Mouse (Mus musculus) G1E (cell line): ENCODE results near the gene Plekhm2. TPM values are rescaled to one million over a fixed set of nuclear protein-coding genes. Genes with fewer than 3 reads are reported as not detected.

Source experiments
- ATAC-seq: 2 replicates; pipeline ENCODE4 v1.8.0; 2016; ENCODE audit warnings: mild to moderate bottlenecking; ENCODE audit not compliant: insufficient number of reproducible peaks, poor library complexity, low FRiP score, severe bottlenecking; ENCODE audit errors: extremely low read depth
- DNase-seq: peaks from one replicate; pipeline ENCODE4 v3.0.0; 2012; ENCODE audit warnings: low spot score
- H3K27me3 ChIP-seq: 2 replicates; pipeline ENCODE4 v1.6.1; 2012; ENCODE audit warnings: mild to moderate bottlenecking, low read length, inconsistent platforms; ENCODE audit not compliant: insufficient read depth
- H3K36me3 ChIP-seq: replicated peaks from 2 replicates; pipeline ENCODE3; 2012; ENCODE audit warnings: mild to moderate bottlenecking, inconsistent platforms
- H3K4me1 ChIP-seq: 2 replicates; pipeline ENCODE4 v1.6.1; 2012; ENCODE audit warnings: low read depth, low read length, inconsistent platforms, mixed read lengths; ENCODE audit not compliant: insufficient read depth
- H3K4me3 ChIP-seq: 2 replicates; pipeline ENCODE4 v1.5.1; 2012; ENCODE audit warnings: low read depth, mild to moderate bottlenecking, inconsistent platforms, low read length, moderate library complexity, mixed read lengths
- H3K9me3 ChIP-seq: replicated peaks from 2 replicates; pipeline ENCODE4 v1.6.1; 2012; ENCODE audit warnings: inconsistent platforms
- CTCF ChIP-seq: IDR thresholded peaks from 2 replicates; pipeline ENCODE4 v1.5.1; 2012; ENCODE audit warnings: low read depth, low read length, inconsistent platforms, mixed read lengths
- GATA1 ChIP-seq: IDR thresholded peaks from 2 replicates; pipeline ENCODE4 v1.6.1; 2012; ENCODE audit warnings: borderline replicate concordance, low read length, inconsistent platforms, mixed read lengths
- GATA2 ChIP-seq: IDR thresholded peaks from 2 replicates; pipeline ENCODE4 v1.6.1; 2012; ENCODE audit warnings: low read depth, low read length, inconsistent platforms, borderline replicate concordance
- POLR2AphosphoS5 ChIP-seq: IDR thresholded peaks from 2 replicates; pipeline ENCODE4 v1.6.1; 2012; ENCODE audit warnings: low read depth, low read length, inconsistent platforms; ENCODE audit not compliant: insufficient replicate concordance
- TAL1 ChIP-seq: conservative IDR thresholded peaks from 2 replicates; pipeline ENCODE4 v1.6.1; 2012; ENCODE audit warnings: low read depth, low read length, inconsistent platforms, mixed read lengths
- polyA plus RNA-seq: library from polyadenylated mRNA; stranded (reverse); fragments of >175 nt; gene quantifications from 2 replicates; pipeline ENCODE4 v1.2.3, GENCODE M21; 2012
- total RNA-seq, 2 experiments: library from RNA; stranded (forward) in 1 of 2; stranded (reverse) in 1 of 2; fragments of 200-1000 nt in 1 of 2; fragments of >200 nt in 1 of 2; fragmentation: Nextera tagmentation in 1 of 2; gene quantifications; 2 replicates each; pipeline ENCODE4 v1.2.3; 2014 to 2017

Gene Plekhm2
- total and polyA plus RNA-seq, 3 experiments, result 8.3 to 29.0 (median 20.0) TPM

DNA sequence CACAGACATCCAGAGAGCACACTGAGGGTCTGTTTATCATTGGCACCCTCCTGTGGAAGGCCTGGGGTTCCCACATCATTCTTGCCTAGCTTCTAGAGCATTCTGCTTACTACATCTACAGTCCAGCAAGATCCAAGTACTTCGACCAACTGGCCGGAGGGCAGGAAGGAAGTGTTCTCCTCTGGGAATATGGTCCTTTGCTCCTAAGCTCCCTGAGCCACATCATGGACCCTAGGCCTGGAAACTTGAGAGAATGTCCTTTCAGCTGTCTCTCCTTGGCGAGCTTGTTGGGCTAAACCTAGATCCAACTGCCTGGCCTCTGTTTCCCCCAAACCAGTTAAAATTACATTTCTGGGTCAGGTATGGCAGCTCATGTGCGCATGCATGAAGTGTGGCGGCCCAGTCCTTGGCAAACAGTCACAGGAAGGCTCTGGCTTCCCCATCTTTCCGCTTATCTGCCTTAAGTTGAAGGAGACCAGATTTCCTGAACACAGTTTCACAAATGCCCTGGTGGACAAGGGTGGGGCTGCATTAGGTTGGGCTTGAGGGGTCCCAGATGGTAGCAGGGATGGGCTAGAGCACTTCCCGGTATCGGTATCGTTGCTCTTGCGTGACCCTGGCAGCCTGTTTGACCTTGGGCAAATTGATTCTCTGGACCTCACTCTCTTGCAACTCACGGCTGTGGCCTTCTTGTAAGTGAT lies 62.0 kb downstream of the Plekhm2 start:
- TF ChIP-seq POLR2AphosphoS5, result no peak
- TF ChIP-seq TAL1, result no peak
- TF ChIP-seq GATA2, result no peak
- TF ChIP-seq GATA1, result no peak
- no peak for TF ChIP-seq CTCF
- ATAC-seq, result no peak
- no peak for DNase-seq
- Histone ChIP-seq H3K4me1 (no peaks in the 10 kb centered on the region), H3K36me3 (no peaks in the 10 kb centered on the region), H3K4me3 (no peak overlapping the region), H3K27me3 (peaks cover 56% of the 10 kb centered on the region), H3K9me3 (no peaks in the 10 kb centered on the region; the same call in 1 of the 2 replicates)

GRCm38 (mm10) chr4:141601148-141601862 lies 63.4 kb downstream of the Plekhm2 start:
- no peak for ATAC-seq
- no peak overlapping the region for H3K4me3 ChIP-seq
- H3K9me3 ChIP-seq, result no peaks in the 10 kb centered on the region; the same call in 1 of the 2 replicates
- no peak for TF ChIP-seq CTCF
- no peak for TF ChIP-seq POLR2AphosphoS5
- no peak for TF ChIP-seq GATA1
- no peak; the same call in 1 of the 2 replicates for TF ChIP-seq TAL1
- TF ChIP-seq GATA2, result no peak
- H3K27me3 ChIP-seq, result peaks cover 63% of the 10 kb centered on the region
- no peak for DNase-seq
- H3K4me1 ChIP-seq, result no peaks in the 10 kb centered on the region
- no peaks in the 10 kb centered on the region for H3K36me3 ChIP-seq

GRCm38 (mm10) chr4:141600364-141600763 lies 64.3 kb downstream of the Plekhm2 start:
- TF ChIP-seq GATA2, result no peak
- no peak for TF ChIP-seq CTCF
- TF ChIP-seq GATA1, result no peak
- TF ChIP-seq TAL1, result no peak
- no peak for TF ChIP-seq POLR2AphosphoS5
- Histone ChIP-seq H3K36me3 (no peaks in the 10 kb centered on the region), H3K27me3 (peaks cover 57% of the 10 kb centered on the region), H3K4me1 (no peaks in the 10 kb centered on the region), H3K9me3 (no peaks in the 10 kb centered on the region), H3K4me3 (no peak overlapping the region)
- ATAC-seq (no peak), DNase-seq (no peak)

DNA sequence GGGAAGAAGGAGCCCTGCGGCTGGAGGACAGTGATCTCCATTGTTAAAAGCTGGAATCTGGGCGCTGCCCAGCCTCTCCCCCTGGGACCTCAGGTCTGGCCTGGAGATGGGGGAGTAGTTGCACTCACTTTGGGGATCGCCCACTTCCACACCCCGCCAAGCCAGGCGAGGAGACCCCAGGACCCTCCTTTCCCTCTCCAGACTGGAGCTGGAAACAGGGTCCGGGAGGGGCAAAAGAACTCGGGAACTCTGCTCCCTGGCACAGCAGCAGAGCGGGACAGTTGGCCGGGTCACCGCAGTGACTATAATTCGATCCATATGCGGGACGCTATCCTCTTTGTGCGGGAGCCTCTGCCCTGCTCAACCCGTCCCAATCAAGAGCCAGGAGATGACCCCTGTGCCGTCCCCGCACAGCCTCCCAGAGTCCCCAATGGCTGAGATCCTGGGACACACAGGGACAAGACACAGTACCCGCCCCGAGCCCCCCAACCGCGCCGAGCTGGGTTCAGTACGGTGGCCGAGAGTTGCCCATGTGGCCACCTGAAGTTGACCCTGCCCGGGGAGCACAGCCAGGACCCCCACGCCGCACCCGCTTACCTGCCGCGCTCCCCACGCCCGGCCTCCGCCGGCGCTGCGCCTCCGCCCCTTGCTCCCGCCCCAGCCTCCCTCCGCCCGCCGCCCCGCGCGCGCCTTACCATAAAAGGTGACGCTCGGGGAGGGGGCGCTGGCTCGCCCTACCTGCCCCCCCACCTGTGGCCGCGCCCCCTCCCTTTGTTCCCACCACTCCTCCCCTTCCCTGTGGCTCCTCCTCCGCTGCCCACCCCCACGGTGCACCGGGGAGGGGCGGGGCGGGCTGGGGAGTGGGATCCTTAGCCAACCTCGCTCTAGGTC lies 65.2 kb downstream of the Plekhm2 start:
- Histone ChIP-seq H3K27me3 (peaks cover 60% of the 10 kb centered on the region), H3K4me3 (no peak overlapping the region), H3K4me1 (no peaks in the 10 kb centered on the region), H3K9me3 (no peaks in the 10 kb centered on the region), H3K36me3 (no peaks in the 10 kb centered on the region)
- ATAC-seq (no peak), DNase-seq (no peak)
- TF ChIP-seq GATA2 (no peak), GATA1 (no peak), POLR2AphosphoS5 (no peak), TAL1 (no peak), CTCF (no peak)

DNA sequence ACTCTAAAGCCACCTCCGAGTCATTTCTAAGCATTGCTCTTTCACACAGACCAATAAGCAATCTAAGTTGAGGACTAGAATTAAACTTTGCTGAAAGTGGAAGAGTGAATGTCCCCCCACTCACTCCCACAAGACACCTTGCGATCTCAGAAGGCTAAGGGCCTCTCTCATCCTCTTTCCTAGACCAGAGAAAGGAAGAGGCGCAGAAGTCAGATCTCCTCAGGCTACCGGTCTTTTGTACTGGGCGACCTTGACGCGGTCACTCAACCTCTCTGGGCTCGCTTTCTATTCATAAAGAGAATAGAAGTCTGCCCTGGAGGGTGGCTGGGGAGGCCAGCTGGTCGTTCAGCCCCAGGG lies 65.8 kb downstream of the Plekhm2 start:
- TF ChIP-seq CTCF (no peak), GATA2 (no peak), TAL1 (no peak), POLR2AphosphoS5 (no peak), GATA1 (no peak)
- no peak for ATAC-seq
- H3K9me3 ChIP-seq, result no peaks in the 10 kb centered on the region
- H3K36me3 ChIP-seq, result no peaks in the 10 kb centered on the region
- no peak for DNase-seq
- H3K27me3 ChIP-seq, result peaks cover 58% of the 10 kb centered on the region
- H3K4me1 ChIP-seq, result no peaks in the 10 kb centered on the region
- no peak overlapping the region for H3K4me3 ChIP-seq

- TF ChIP-seq CTCF (no peak), POLR2AphosphoS5 (no peak), GATA2 (no peak), TAL1 (no peak), GATA1 (no peak)
- H3K9me3 ChIP-seq, result no peaks in the 10 kb centered on the region
- H3K27me3 ChIP-seq, result peaks cover 57% of the 10 kb centered on the region
- no peak overlapping the region for H3K4me3 ChIP-seq
- ATAC-seq (no peak), DNase-seq (no peak)
- no peaks in the 10 kb centered on the region for H3K4me1 ChIP-seq
- H3K36me3 ChIP-seq, result no peaks in the 10 kb centered on the region
Measured at GRCm38 (mm10) chr4:141598199-141598893, 66.4 kb downstream of the Plekhm2 start.
